Mouse (Mus musculus) liver, adult 2 months (tissue): ENCODE measurements at regions not wholly inside any gene's neighbourhood (a gene's known extent, or its start where the extent isn't known, plus 50 kb on each side); places are given as distances from the start of the nearest gene placed in this dataset.

Experiments used
- CTCF ChIP-seq: fragments of 200-500 bp; IDR thresholded peaks from 2 replicates; pipeline ENCODE4 v1.5.1; 2011; ENCODE audit warnings: low read depth, low read length, control low read depth
- POLR2A ChIP-seq: fragments of 200-500 bp; IDR thresholded peaks from 2 replicates; pipeline ENCODE4 v1.6.1; 2011; ENCODE audit warnings: low read length, control low read depth; ENCODE audit not compliant: insufficient read depth; ENCODE audit errors: extremely low read depth

- TF ChIP-seq CTCF (no peak), POLR2A (no peak)
Observed at GRCm38 (mm10) chr14:105818841-105819240, 77.8 kb downstream of the Spry2 start.
